Mouse (Mus musculus) CH12.LX (cell line): Measurements from ENCODE around the gene Pdcd5. TPM values are rescaled to one million over a fixed set of nuclear protein-coding genes. Genes with fewer than 3 reads are reported as not detected.

Experiments
- DNase-seq: peaks from one replicate; pipeline ENCODE4 v3.0.0-alpha.2; 2013; ENCODE audit errors: extremely low read depth
- H3K27ac ChIP-seq: 2 replicates; pipeline ENCODE4 v1.5.1; 2012; ENCODE audit warnings: low read depth, mild to moderate bottlenecking, control low read depth, moderate library complexity; ENCODE audit not compliant: insufficient read depth
- H3K27me3 ChIP-seq: replicated peaks from 2 replicates; pipeline ENCODE3; 2012; ENCODE audit warnings: inconsistent platforms
- H3K36me3 ChIP-seq, 2 experiments: replicated peaks in 1 of 2; 2 replicates each; pipeline versions ENCODE3 to v1.6.1; 2012; ENCODE audit warnings: inconsistent platforms in 1 of 2, low read length in 1 of 2, mild to moderate bottlenecking in 1 of 2, mixed read lengths in 1 of 2, moderate library complexity in 1 of 2; ENCODE audit not compliant: control insufficient read depth in 1 of 2, insufficient read depth in 1 of 2
- H3K4me1 ChIP-seq, 2 experiments: 2 replicates each; pipeline ENCODE4 v1.6.1; 2012; ENCODE audit warnings: inconsistent platforms in 1 of 2, moderate library complexity in 1 of 2; ENCODE audit not compliant: insufficient read depth in 2 of 2, control insufficient read depth in 1 of 2
- H3K4me2 ChIP-seq: 2 replicates; pipeline ENCODE4 v1.6.1; 2012; ENCODE audit warnings: low read depth, mild to moderate bottlenecking, control low read depth; ENCODE audit not compliant: poor library complexity, insufficient read depth, severe bottlenecking
- H3K4me3 ChIP-seq, 3 experiments: fragments of 150-350 bp in 1 of 3; sonication (generic) in 1 of 3; replicated peaks in 1 of 3; 2 replicates each; pipeline versions ENCODE3 to v1.5.1; 2011 to 2012; ENCODE audit warnings: low read depth in 2 of 3, low read length in 2 of 3, mild to moderate bottlenecking in 2 of 3, moderate library complexity in 2 of 3, control low read depth in 1 of 3, improper control_type of control experiment in 1 of 3, inconsistent platforms in 1 of 3, mixed read lengths in 1 of 3; ENCODE audit not compliant: poor library complexity in 1 of 3
- H3K79me2 ChIP-seq: replicated peaks from 2 replicates; pipeline ENCODE4 v1.6.1; 2012; ENCODE audit warnings: mild to moderate bottlenecking, moderate library complexity; ENCODE audit not compliant: control insufficient read depth, poor library complexity, insufficient read depth, severe bottlenecking; ENCODE audit errors: extremely low read depth
- H3K9ac ChIP-seq: 2 replicates; pipeline ENCODE4 v1.6.1; 2012; ENCODE audit warnings: low read depth, mild to moderate bottlenecking, control low read depth, moderate library complexity; ENCODE audit not compliant: insufficient read depth
- H3K9me3 ChIP-seq: replicated peaks from 2 replicates; pipeline ENCODE3; 2012; ENCODE audit warnings: low read length, inconsistent platforms, mixed read lengths
- CHD2 ChIP-seq: IDR thresholded peaks from 2 replicates; pipeline ENCODE4 v1.6.1; 2011; ENCODE audit warnings: low read length, improper control_type of control experiment
- CTCF ChIP-seq, 2 experiments: IDR thresholded peaks in 1 of 2; conservative IDR thresholded peaks in 1 of 2; 2 replicates each; pipeline ENCODE4 v1.5.1; 2011 to 2012; ENCODE audit warnings: low read depth in 2 of 2, low read length in 2 of 2, improper control_type of control experiment in 1 of 2, inconsistent platforms in 1 of 2, mild to moderate bottlenecking in 1 of 2, moderate library complexity in 1 of 2
- ETS1 ChIP-seq: conservative IDR thresholded peaks from 2 replicates; pipeline ENCODE4 v1.6.1; 2012; ENCODE audit warnings: low read depth, mild to moderate bottlenecking, inconsistent platforms, low read length, improper control_type of control experiment, moderate library complexity
- GABPA ChIP-seq: IDR thresholded peaks from 2 replicates; pipeline ENCODE4 v1.6.1; 2012; ENCODE audit warnings: low read depth, low read length, improper control_type of control experiment, inconsistent platforms; ENCODE audit not compliant: insufficient replicate concordance
- HCFC1 ChIP-seq: IDR thresholded peaks from 2 replicates; pipeline ENCODE4 v1.6.1; 2012; ENCODE audit warnings: low read depth, mild to moderate bottlenecking, inconsistent platforms, low read length, improper control_type of control experiment
- JUND ChIP-seq: conservative IDR thresholded peaks from 2 replicates; pipeline ENCODE4 v1.6.1; 2011; ENCODE audit warnings: low read depth, low read length, improper control_type of control experiment
- KAT2A ChIP-seq: IDR thresholded peaks from 2 replicates; pipeline ENCODE4 v1.6.1; 2012; ENCODE audit warnings: low read length, improper control_type of control experiment, inconsistent platforms; ENCODE audit not compliant: insufficient replicate concordance
- MEF2A ChIP-seq: IDR thresholded peaks from 2 replicates; pipeline ENCODE4 v1.6.1; 2014; ENCODE audit warnings: low read depth, mild to moderate bottlenecking, inconsistent platforms, low read length, improper control_type of control experiment, borderline replicate concordance
- MYC ChIP-seq: IDR thresholded peaks from 2 replicates; pipeline ENCODE4 v1.6.1; 2011; ENCODE audit warnings: low read depth, mild to moderate bottlenecking, improper control_type of control experiment, low read length
- NELFE ChIP-seq: IDR thresholded peaks from 2 replicates; pipeline ENCODE4 v1.6.1; 2011; ENCODE audit warnings: low read depth, low read length, improper control_type of control experiment
- NRF1 ChIP-seq: IDR thresholded peaks from 2 replicates; pipeline ENCODE4 v1.6.1; 2014; ENCODE audit warnings: low read depth, mild to moderate bottlenecking, inconsistent platforms, low read length, improper control_type of control experiment, moderate library complexity
- RAD21 ChIP-seq: IDR thresholded peaks from 2 replicates; pipeline ENCODE4 v1.6.1; 2011; ENCODE audit warnings: low read depth, mild to moderate bottlenecking, low read length, improper control_type of control experiment, moderate library complexity
- SMC3 ChIP-seq: IDR thresholded peaks from 2 replicates; pipeline ENCODE4 v1.6.1; 2011; ENCODE audit warnings: low read depth, low read length, improper control_type of control experiment
- TCF12 ChIP-seq: IDR thresholded peaks from 2 replicates; pipeline ENCODE4 v1.6.1; 2014; ENCODE audit warnings: low read depth, mild to moderate bottlenecking, inconsistent platforms, low read length, improper control_type of control experiment
- USF1 ChIP-seq: IDR thresholded peaks from 2 replicates; pipeline ENCODE4 v1.6.1; 2014; ENCODE audit warnings: low read depth, mild to moderate bottlenecking, inconsistent platforms, low read length, improper control_type of control experiment
- ZNF384 ChIP-seq: IDR thresholded peaks from 2 replicates; pipeline ENCODE4 v1.6.1; 2012; ENCODE audit warnings: low read depth, low read length, improper control_type of control experiment, inconsistent platforms
- dilution Hi-C: fragments of 300-500 bp; cut with MboI; formaldehyde crosslinking; loops from 2 replicates; pipeline ENCODE4 v1.14.3; 2020; ENCODE audit warnings: low sequenced_read_pairs; ENCODE audit not compliant: extremely low pct_unique_long_range_greater_than_20kb, extremely low pct_ligation_motif_present
- in situ Hi-C: fragments of 300-500 bp; cut with MboI; formaldehyde crosslinking; loops from 3 replicates; pipeline ENCODE4 v1.14.3; 2019; ENCODE audit warnings: low sequenced_read_pairs, low pct_ligation_motif_present, low pct_unique_long_range_greater_than_20kb, mixed read lengths
- polyA plus RNA-seq: library from polyadenylated mRNA; unstranded; fragments of >175 nt; gene quantifications from 2 replicates; pipeline ENCODE4 v1.2.1, GENCODE M21; 2012; ENCODE audit warnings: low read depth; ENCODE audit not compliant: insufficient read length
- total RNA-seq, 2 experiments: library from RNA; depleted of rRNA; stranded (reverse); fragments of 300-350 nt in 1 of 2; fragments of >200 nt in 1 of 2; gene quantifications; 2 replicates each; pipeline ENCODE4 v1.2.3; 2012 to 2014

Pdcd5 gene
- total and polyA plus RNA-seq, 3 experiments, result 174 to 242 (median 241) TPM

GRCm38 (mm10) chr7:35600031-35600430, 47.3 kb downstream of the Pdcd5 start:
- H3K27ac ChIP-seq, result no peak overlapping the region
- H3K36me3 ChIP-seq, result peaks cover 25 to 83% of the 10 kb centered on the region in 2 experiments
- dilution Hi-C loops, result no loop called here
- no peak overlapping the region for H3K9ac ChIP-seq
- no peaks in the 10 kb centered on the region for H3K9me3 ChIP-seq
- TF ChIP-seq ETS1, result no peak
- no peak for TF ChIP-seq KAT2A
- TF ChIP-seq USF1, result no peak
- no peak for TF ChIP-seq TCF12
- no peak for TF ChIP-seq MEF2A
- TF ChIP-seq CHD2, result no peak
- no peak for TF ChIP-seq MYC
- no peak for TF ChIP-seq RAD21
- no peak for TF ChIP-seq ZNF384
- TF ChIP-seq HCFC1, result no peak
- TF ChIP-seq NRF1, result no peak
- TF ChIP-seq GABPA, result no peak
- TF ChIP-seq NELFE, result no peak
- TF ChIP-seq JUND, result no peak
- H3K4me2 ChIP-seq, result no peak overlapping the region
- H3K4me3 ChIP-seq, result no peak overlapping the region
- H3K27me3 ChIP-seq, result no peaks in the 10 kb centered on the region
- in situ Hi-C loops, result no loop called here
- no peak for DNase-seq
- H3K79me2 ChIP-seq, result no peaks in the 10 kb centered on the region
- H3K4me1 ChIP-seq, result peaks cover 14 to 26% of the 10 kb centered on the region in 2 experiments; a peak in 3 of 4 replicates

DNA sequence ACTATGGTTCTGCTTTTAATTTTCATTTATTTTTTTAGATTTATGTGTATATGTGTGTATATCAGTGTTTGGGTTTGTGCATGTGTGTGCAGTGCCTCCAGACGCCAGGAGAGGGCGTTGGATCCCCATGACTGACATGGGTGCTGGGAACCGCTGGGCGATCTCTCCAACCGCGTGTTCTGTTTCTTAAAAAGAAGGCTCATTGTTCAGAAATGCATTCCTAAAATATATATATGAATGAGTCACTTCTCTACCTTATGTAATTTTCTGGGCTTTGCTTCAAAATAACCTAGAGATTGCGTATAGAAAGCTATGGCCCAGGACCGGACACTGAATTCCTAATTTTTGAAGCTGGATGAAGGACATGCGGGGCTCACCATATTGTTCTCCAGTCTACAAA, 47.8 kb downstream of the Pdcd5 start:
- peaks cover 26 to 87% of the 10 kb centered on the region in 2 experiments for H3K36me3 ChIP-seq
- no peak for TF ChIP-seq SMC3
- peak in 1 of 2 experiments; percentile 24; a peak in 1 of 4 replicates for TF ChIP-seq CTCF (conservative IDR thresholded peaks at IDR 0.05 in 1 of 2, IDR thresholded peaks at IDR 0.05 in 1 of 2; ENCODE audit: low read depth in 2 of 2, low read length in 2 of 2)
- TF ChIP-seq, all 38 proteins: peak for 1
- DNase-seq, result no peak
- no peak overlapping the region for H3K4me3 ChIP-seq
- no peaks in the 10 kb centered on the region for H3K79me2 ChIP-seq
- peaks cover 14 to 31% of the 10 kb centered on the region in 2 experiments; a peak in 3 of 4 replicates for H3K4me1 ChIP-seq
- dilution Hi-C loops (no loop called here), in situ Hi-C loops (no loop called here)
- no peaks in the 10 kb centered on the region for H3K9me3 ChIP-seq
- no peak overlapping the region for H3K4me2 ChIP-seq
- H3K9ac ChIP-seq, result no peak overlapping the region
- no peaks in the 10 kb centered on the region for H3K27me3 ChIP-seq
- H3K27ac ChIP-seq, result no peak overlapping the region
